Mouse (Mus musculus) testis, adult 2 months (tissue): ENCODE measurements around the gene Trim14.

Experiments used
- CTCF ChIP-seq: fragments of 200-500 bp; IDR thresholded peaks from 2 replicates; pipeline ENCODE4 v1.5.1; 2012; ENCODE audit warnings: low read depth, mild to moderate bottlenecking, inconsistent platforms, low read length, moderate library complexity; ENCODE audit not compliant: control insufficient read depth, insufficient read depth, insufficient replicate concordance
- POLR2A ChIP-seq: fragments of 200-500 bp; IDR thresholded peaks from 2 replicates; pipeline ENCODE4 v1.6.1; 2012; ENCODE audit warnings: low read depth, mild to moderate bottlenecking, inconsistent platforms, low read length, moderate library complexity; ENCODE audit not compliant: control insufficient read depth

DNA sequence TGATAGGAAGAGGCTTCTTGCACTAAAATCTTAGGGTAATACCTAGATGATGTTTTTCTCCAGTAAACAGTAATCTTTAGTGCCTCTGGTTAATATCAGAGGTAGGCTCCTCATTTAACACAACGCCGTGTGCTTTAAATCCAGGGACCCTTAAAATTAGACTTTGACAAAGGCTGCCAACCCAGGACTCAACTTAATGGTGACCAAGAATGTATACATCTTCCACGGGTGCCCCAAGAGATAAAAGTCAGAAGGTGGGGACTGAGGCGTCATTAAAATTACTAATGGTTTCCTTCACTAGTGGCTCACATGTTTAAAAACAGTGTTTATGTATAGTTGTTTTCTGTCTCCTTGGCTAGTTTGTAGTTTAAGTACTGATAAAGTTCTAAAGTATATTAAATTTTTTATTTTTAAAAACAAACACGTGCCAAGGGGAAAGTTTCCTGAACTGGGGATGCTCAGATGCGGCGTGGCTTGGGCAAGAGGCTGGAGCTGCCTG lies 85.9 kb downstream of the Trim14 start:
- no peak for TF ChIP-seq POLR2A
- TF ChIP-seq CTCF, result no peak
